Mouse (Mus musculus) midbrain, embryonic 14.5 days (tissue): ENCODE measurements at regions not wholly inside any gene's neighbourhood (a gene's known extent, or its start where the extent isn't known, plus 50 kb on each side); places are given as distances from the start of the nearest gene placed in this dataset.

Source experiments
- ATAC-seq: fragments of 200-750 bp; cut with Nextera tagmentation; 2 replicates; pipeline ENCODE4 v1.8.0; 2017; ENCODE audit warnings: moderate number of reproducible peaks, moderate library complexity; ENCODE audit not compliant: low FRiP score, low TSS enrichment
- DNase-seq: peaks from one replicate; pipeline ENCODE4 v3.0.0-alpha.2; 2015
- H3K27ac ChIP-seq: fragments of 300-500 bp; sonication (generic); replicated peaks from 2 replicates; pipeline ENCODE4 v1.5.1; 2014; ENCODE audit warnings: mild to moderate bottlenecking, low read depth, low read length, moderate library complexity
- H3K27me3 ChIP-seq: fragments of 300-500 bp; sonication (generic); 2 replicates; pipeline ENCODE4 v1.6.1; 2014; ENCODE audit warnings: low read length, control low read depth, mixed read lengths; ENCODE audit not compliant: control insufficient read depth, insufficient read depth
- H3K36me3 ChIP-seq: fragments of 300-500 bp; sonication (generic); 2 replicates; pipeline ENCODE4 v1.6.1; 2014; ENCODE audit warnings: low read length, control low read depth; ENCODE audit not compliant: control insufficient read depth, insufficient read depth
- H3K4me1 ChIP-seq: fragments of 300-500 bp; sonication (generic); 2 replicates; pipeline ENCODE4 v1.6.1; 2014; ENCODE audit warnings: mild to moderate bottlenecking, antibody characterized with exemption, low read length, control low read depth; ENCODE audit not compliant: control insufficient read depth, insufficient read depth
- H3K4me2 ChIP-seq: fragments of 300-500 bp; sonication (generic); 2 replicates; pipeline ENCODE4 v1.6.1; 2014; ENCODE audit warnings: mild to moderate bottlenecking, low read length, moderate library complexity
- H3K4me3 ChIP-seq: fragments of 300-500 bp; sonication (generic); replicated peaks from 2 replicates; pipeline ENCODE4 v1.5.1; 2014; ENCODE audit warnings: low read depth, low read length
- H3K9ac ChIP-seq: fragments of 300-500 bp; sonication (generic); replicated peaks from 2 replicates; pipeline ENCODE4 v1.6.1; 2014; ENCODE audit warnings: mild to moderate bottlenecking, low read length, moderate library complexity
- H3K9me3 ChIP-seq: fragments of 300-500 bp; sonication (generic); 2 replicates; pipeline ENCODE4 v1.6.1; 2016; ENCODE audit warnings: low read length, control low read depth, mixed read lengths; ENCODE audit not compliant: control insufficient read depth
- WGBS: fragments of 180-500 bp; shearing (Covaris S2); extraction: QIAGEN DNeasy Blood & Tissue Kit; methylation state at CpG from one replicate; pipeline ENCODE4 v1.1.7; 2014; 5-methylcytosine and 5-hydroxymethylcytosine counted together

GRCm38 (mm10) chr9:51379589-51379988 lies 50.9 kb upstream of the 1810046K07Rik start:
- no peak overlapping the region for H3K9ac ChIP-seq
- H3K27ac ChIP-seq: no peak overlapping the region
- no peaks in the 10 kb centered on the region for H3K36me3 ChIP-seq
- no peak for DNase-seq
- ATAC-seq: no peak
- WGBS: 88% methylated on average over 6 of the region's 6 CpGs
- no peak overlapping the region for H3K4me2 ChIP-seq
- H3K4me3 ChIP-seq: no peak overlapping the region
- H3K4me1 ChIP-seq: no peaks in the 10 kb centered on the region
- no peaks in the 10 kb centered on the region for H3K9me3 ChIP-seq
- H3K27me3 ChIP-seq: no peaks in the 10 kb centered on the region

GRCm38 (mm10) chr9:51393921-51394320 lies 65.2 kb upstream of the 1810046K07Rik start:
- Histone ChIP-seq H3K9me3 (no peaks in the 10 kb centered on the region), H3K36me3 (no peaks in the 10 kb centered on the region), H3K27me3 (no peaks in the 10 kb centered on the region), H3K4me2 (no peak overlapping the region), H3K4me1 (no peaks in the 10 kb centered on the region), H3K9ac (no peak overlapping the region), H3K4me3 (no peak overlapping the region), H3K27ac (no peak overlapping the region)
- DNase-seq (no peak), ATAC-seq (no peak)
- WGBS: 87% methylated on average over 2 of the region's 2 CpGs

- Histone ChIP-seq H3K4me2 (no peak overlapping the region), H3K9me3 (no peaks in the 10 kb centered on the region), H3K27me3 (no peaks in the 10 kb centered on the region), H3K27ac (no peak overlapping the region), H3K9ac (no peak overlapping the region), H3K36me3 (no peaks in the 10 kb centered on the region), H3K4me1 (no peaks in the 10 kb centered on the region), H3K4me3 (no peak overlapping the region)
- DNase-seq (peak; percentile 49), ATAC-seq (no peak)
- WGBS: 58% methylated on average over 9 of the region's 9 CpGs
These were observed 65.7 kb upstream of the 1810046K07Rik start for GRCm38 (mm10) chr9:51394372-51394771.

GRCm38 (mm10) chr9:51396801-51397200 lies 68.1 kb upstream of the 1810046K07Rik start:
- H3K27ac ChIP-seq: no peak overlapping the region
- H3K27me3 ChIP-seq: no peaks in the 10 kb centered on the region
- H3K4me3 ChIP-seq: no peak overlapping the region
- no peaks in the 10 kb centered on the region for H3K9me3 ChIP-seq
- H3K4me2 ChIP-seq: no peak overlapping the region
- no peak for ATAC-seq
- no peak overlapping the region for H3K9ac ChIP-seq
- 91% methylated on average over 3 of the region's 3 CpGs for WGBS
- DNase-seq: no peak
- H3K36me3 ChIP-seq: no peaks in the 10 kb centered on the region
- H3K4me1 ChIP-seq: no peaks in the 10 kb centered on the region

GRCm38 (mm10) chr9:51397589-51398220 lies 69.0 kb upstream of the 1810046K07Rik start:
- H3K36me3 ChIP-seq: no peaks in the 10 kb centered on the region
- DNase-seq: peak; percentile 2
- 11% methylated on average over 1 of the region's 1 CpGs for WGBS

GRCm38 (mm10) chr9:51398886-51399285 lies 70.2 kb upstream of the 1810046K07Rik start:
- Histone ChIP-seq H3K4me2 (no peak overlapping the region), H3K4me3 (no peak overlapping the region), H3K9ac (no peak overlapping the region), H3K9me3 (no peaks in the 10 kb centered on the region), H3K36me3 (no peaks in the 10 kb centered on the region), H3K27me3 (no peaks in the 10 kb centered on the region), H3K4me1 (no peaks in the 10 kb centered on the region), H3K27ac (no peak overlapping the region)
- 88% methylated on average over 4 of the region's 4 CpGs for WGBS
- DNase-seq: no peak
- no peak for ATAC-seq

More at GRCm38 (mm10) chr9:51397589-51398220, 69.0 kb upstream of the 1810046K07Rik start:
- Histone ChIP-seq H3K4me2 (no peak overlapping the region), H3K27ac (no peak overlapping the region), H3K4me3 (no peak overlapping the region), H3K9ac (no peak overlapping the region), H3K4me1 (no peaks in the 10 kb centered on the region), H3K27me3 (no peaks in the 10 kb centered on the region), H3K9me3 (no peaks in the 10 kb centered on the region)
- ATAC-seq: no peak

GRCm38 (mm10) chr9:51399356-51399755 lies 70.6 kb upstream of the 1810046K07Rik start:
- 67% methylated on average over 4 of the region's 4 CpGs for WGBS

GRCm38 (mm10) chr9:51401779-51402178 lies 73.1 kb upstream of the 1810046K07Rik start:
- Histone ChIP-seq H3K27ac (no peak overlapping the region), H3K36me3 (no peaks in the 10 kb centered on the region), H3K4me1 (no peaks in the 10 kb centered on the region), H3K27me3 (no peaks in the 10 kb centered on the region), H3K4me3 (no peak overlapping the region), H3K9ac (no peak overlapping the region), H3K4me2 (no peak overlapping the region), H3K9me3 (no peaks in the 10 kb centered on the region)
- DNase-seq: no peak
- ATAC-seq: no peak
- 90% methylated on average over 3 of the region's 3 CpGs for WGBS

More at GRCm38 (mm10) chr9:51399356-51399755, 70.6 kb upstream of the 1810046K07Rik start:
- H3K9me3 ChIP-seq: no peaks in the 10 kb centered on the region
- H3K9ac ChIP-seq: no peak overlapping the region
- H3K27me3 ChIP-seq: no peaks in the 10 kb centered on the region
- H3K4me2 ChIP-seq: no peak overlapping the region
- no peak for ATAC-seq
- H3K27ac ChIP-seq: no peak overlapping the region
- H3K4me1 ChIP-seq: no peaks in the 10 kb centered on the region
- no peaks in the 10 kb centered on the region for H3K36me3 ChIP-seq
- no peak for DNase-seq
- no peak overlapping the region for H3K4me3 ChIP-seq

GRCm38 (mm10) chr9:51407978-51408377 lies 79.3 kb upstream of the 1810046K07Rik start:
- H3K36me3 ChIP-seq: no peaks in the 10 kb centered on the region
- H3K9ac ChIP-seq: no peak overlapping the region
- H3K4me3 ChIP-seq: no peak overlapping the region
- no peak overlapping the region for H3K27ac ChIP-seq
- H3K9me3 ChIP-seq: no peaks in the 10 kb centered on the region
- ATAC-seq (no peak), DNase-seq (no peak)
- H3K27me3 ChIP-seq: no peaks in the 10 kb centered on the region
- H3K4me1 ChIP-seq: no peaks in the 10 kb centered on the region
- 81% methylated on average over 1 of the region's 1 CpGs for WGBS
- H3K4me2 ChIP-seq: no peak overlapping the region
